In genomic region chr19:56637035-56637683, GRCm38 (mm10) we compare ENCODE assay signal across 10 mouse cellular contexts.
DNase-seq lines count a peak whose midpoint lies in the region; ATAC-seq lines count a peak whose summit lies in the region.
"Had no signal": no experiment of that assay in that cellular context is flagged by ENCODE, and none has a peak within 500 bp of the region (broad histone marks: within the 10 kb centered on the region; RNA-seq: fewer than 3 reads in every experiment).

No protein-coding gene starts in this region.

- ATAC-seq in frontal cortex, adult (ENCODE audit: low TSS enrichment), result peak; percentile 34
- ATAC-seq: liver, postnatal 0 days had no signal

- DNase-seq in frontal cortex, postnatal 25 days (ENCODE audit: low spot score in 2 of 2), result no peak
- DNase-seq in R1 (ENCODE audit: low read depth, low spot score), result peak; percentile 26
- DNase-seq in cerebellum, adult 9-11 months, result peak; percentile 52
- peak; percentile 42 for DNase-seq in lung, postnatal 25 days (ENCODE audit: low spot score)
- no peak for DNase-seq in kidney, postnatal 10 days
- DNase-seq in adrenal gland, postnatal 4 days (ENCODE audit: low spot score in 2 of 2), result no peak
- DNase-seq in gastrocnemius, adult 18-20 months (ENCODE audit: low spot score), result no peak
- DNase-seq: kidney, adult 18-20 months; liver, postnatal 0 days had no signal

Comparison
In these comparisons a context has a peak if more than half of its experiments do, and no peak if none do; other contexts are left out.
1. DNase-seq: peak in R1 (single experiment), cerebellum, adult 9-11 months (single experiment) and lung, postnatal 25 days (single experiment); none in frontal cortex, postnatal 25 days (0 of 2), kidney, postnatal 10 days (single experiment), adrenal gland, postnatal 4 days (0 of 2) and gastrocnemius, adult 18-20 months (single experiment).